Mouse (Mus musculus): Measurements from ENCODE around the gene Mrpl38.
"Not testable (repeated sequence)": the region's sequence is repeated elsewhere in the genome, so short reads cannot be mapped to it uniquely, and the experiment has no call there.

Gene Mrpl38

GRCm38 (mm10) chr11:116145481-116146293 is 7.0 kb upstream of the Mrpl38 start:
- DNase-seq (ENCODE audit: low spot score in 2 of 2), result peak in 1 of 2 experiments; percentile 36

- DNase-seq (ENCODE audit: low spot score in 2 of 2), result no peak
Observed at GRCm38 (mm10) chr11:116143468-116143867, 4.8 kb upstream of the Mrpl38 start.

GRCm38 (mm10) chr11:116142211-116142991 is 3.7 kb upstream of the Mrpl38 start:
- DNase-seq (ENCODE audit: low spot score in 2 of 2), result no peak

GRCm38 (mm10) chr11:116138096-116138467 is 586 bp downstream of the Mrpl38 start:
- no peak for DNase-seq (ENCODE audit: low spot score in 2 of 2)

- no peak for DNase-seq (ENCODE audit: low spot score in 2 of 2)
Observed at GRCm38 (mm10) chr11:116134171-116134570, 4.5 kb downstream of the Mrpl38 start.

- DNase-seq (ENCODE audit: low spot score in 2 of 2), result no peak
Observed at GRCm38 (mm10) chr11:116133497-116133896, 5.2 kb downstream of the Mrpl38 start.

GRCm38 (mm10) chr11:116132366-116133333 is 6.0 kb downstream of the Mrpl38 start:
- DNase-seq (ENCODE audit: low spot score in 2 of 2), result no peak

- DNase-seq (ENCODE audit: low spot score in 2 of 2), result no peak
Observed at GRCm38 (mm10) chr11:116131349-116132170, 7.1 kb downstream of the Mrpl38 start.

GRCm38 (mm10) chr11:116130488-116131205 is 8.0 kb downstream of the Mrpl38 start, which contains the start of gene Trim65:
Gene Trim65 (minus strand): TSS chr11:116131128.
- DNase-seq (ENCODE audit: low spot score in 2 of 2), result peak; percentile 74 to 88

- DNase-seq (ENCODE audit: low spot score in 2 of 2), result no peak
Observed at GRCm38 (mm10) chr11:116129993-116130487, 8.6 kb downstream of the Mrpl38 start.

- DNase-seq (ENCODE audit: low spot score in 2 of 2), result no peak
Observed at GRCm38 (mm10) chr11:116129091-116129790, 9.4 kb downstream of the Mrpl38 start.

GRCm38 (mm10) chr11:116127986-116128385 is 10.7 kb downstream of the Mrpl38 start:
- DNase-seq (ENCODE audit: low spot score in 2 of 2), result peak in 1 of 2 experiments; percentile 60

- DNase-seq (ENCODE audit: low spot score in 2 of 2), result peak in 1 of 2 experiments; percentile 74
Observed at GRCm38 (mm10) chr11:116127156-116127980, 11.3 kb downstream of the Mrpl38 start, which contains the start of gene Trim47. Gene Trim47 (minus strand): TSS chr11:116127210.

- no peak for DNase-seq (ENCODE audit: low spot score in 2 of 2)
Observed at GRCm38 (mm10) chr11:116126261-116126660, 12.4 kb downstream of the Mrpl38 start.

- DNase-seq (ENCODE audit: low spot score in 2 of 2), result not testable (repeated sequence)
Observed at GRCm38 (mm10) chr11:116121731-116122245, 16.9 kb downstream of the Mrpl38 start.

GRCm38 (mm10) chr11:116117819-116118218 is 20.8 kb downstream of the Mrpl38 start:
- DNase-seq (ENCODE audit: low spot score in 2 of 2), result no peak

GRCm38 (mm10) chr11:116117241-116117640 is 21.4 kb downstream of the Mrpl38 start:
- no peak for DNase-seq (ENCODE audit: low spot score in 2 of 2)

Data from cerebellum, postnatal 4 days (tissue).